Mouse (Mus musculus): ENCODE results near the gene Asna1. TPM values are rescaled to one million over a fixed set of nuclear protein-coding genes. Genes with fewer than 3 reads are reported as not detected.

The Asna1 gene
- 159 and 170 TPM in 2 replicates for polyA plus RNA-seq (2015; fragmentation: Nextera tagmentation; extraction: Ambion mirVana)

DNA sequence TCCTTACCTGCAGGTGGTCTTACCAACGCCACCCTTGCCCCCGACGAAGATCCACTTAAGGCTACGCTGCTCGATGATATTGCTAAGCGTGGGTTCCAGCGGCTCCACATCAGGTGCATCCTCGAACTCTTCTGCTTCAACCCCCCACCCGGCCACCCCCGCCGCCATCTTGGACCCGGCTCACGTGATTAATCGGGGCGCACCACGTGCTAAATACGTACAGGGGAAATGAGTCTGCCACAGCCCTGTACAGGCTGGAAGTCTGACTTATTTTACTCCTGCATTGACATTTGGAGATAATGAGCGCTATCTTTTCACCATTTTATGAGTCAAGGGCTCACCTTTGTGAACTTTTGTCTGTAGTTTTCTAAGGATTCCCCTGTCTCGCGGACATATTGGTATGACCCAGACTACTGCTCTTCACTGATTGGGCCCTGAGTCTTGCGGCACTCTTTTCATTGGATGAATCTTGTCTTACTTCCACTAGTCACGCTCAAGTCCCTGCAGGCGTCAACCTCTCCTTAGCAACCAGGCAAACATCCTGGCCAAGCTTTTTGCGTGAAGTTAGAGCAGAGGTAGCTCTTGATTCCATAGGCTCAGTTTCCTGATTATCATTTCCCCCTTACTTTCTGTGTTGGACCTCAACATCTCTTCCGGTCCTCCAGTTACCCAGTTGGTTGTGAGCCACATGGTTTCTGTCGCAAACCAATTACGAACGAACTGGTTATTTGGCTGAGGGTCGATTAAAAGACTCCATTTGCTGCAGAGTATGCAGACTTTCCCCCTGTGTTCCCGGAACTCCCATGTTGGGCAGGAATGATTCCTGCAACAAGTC, at the start of gene Asna1:
Gene Asna1, minus strand, starts transcription at position 184 of the 835 bp plus-strand sequence.
- Histone ChIP-seq H3K4me1 (ENCODE audit: control insufficient read depth, insufficient read depth, low read depth, low read length) (peaks cover 34% of the 10 kb centered on the region), H3K9ac (ENCODE audit: low read depth, low read length) (peak within 1 kb of the TSS; percentile 86)
- WGBS = 6% methylated on average over 30 of the region's 30 CpGs

DNA sequence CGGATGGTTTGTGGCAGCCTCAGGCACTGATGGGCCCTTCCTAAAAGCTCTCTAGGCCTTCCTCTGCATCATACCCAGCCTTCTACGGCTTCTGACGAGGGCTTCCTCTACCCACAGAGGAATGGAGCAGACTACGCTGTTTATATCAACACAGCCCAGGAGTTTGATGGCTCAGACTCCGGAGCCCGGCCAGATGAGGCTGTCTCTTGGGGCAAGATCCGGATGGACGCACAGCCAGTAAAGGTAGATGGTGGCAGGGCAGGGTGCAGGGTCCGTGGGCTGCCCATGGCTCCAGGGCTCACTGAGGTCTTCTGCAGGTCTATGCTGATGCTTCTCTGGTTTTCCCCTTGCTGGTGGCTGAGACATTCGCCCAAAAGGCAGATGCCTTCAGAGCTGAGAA, 49.5 kb upstream of the Asna1 start:
- peaks cover 19% of the 10 kb centered on the region for H3K4me1 ChIP-seq (ENCODE audit: control insufficient read depth, insufficient read depth, low read depth, low read length)
- H3K9me3 ChIP-seq (ENCODE audit: control insufficient read depth, low read length) = no peaks in the 10 kb centered on the region
- no peak overlapping the region for H3K4me2 ChIP-seq (ENCODE audit: low read length)
- no peak for ATAC-seq
- WGBS = 92% methylated on average over 10 of the region's 10 CpGs
- no peak overlapping the region for H3K27ac ChIP-seq (ENCODE audit: low read depth, low read length)
- peaks cover 19% of the 10 kb centered on the region; the same call in 1 of the 2 replicates for H3K36me3 ChIP-seq (ENCODE audit: control insufficient read depth, insufficient read depth, low read length)
- no peaks in the 10 kb centered on the region for H3K27me3 ChIP-seq (replicated peaks; ENCODE audit: control insufficient read depth, insufficient read depth, low read length)
- no peak overlapping the region for H3K9ac ChIP-seq (ENCODE audit: low read depth, low read length)
- no peak overlapping the region for H3K4me3 ChIP-seq (ENCODE audit: low read length)

More for the DNA sequence above, at the start of gene Asna1:
- H3K36me3 ChIP-seq (ENCODE audit: control insufficient read depth, insufficient read depth, low read length) = peaks cover 13% of the 10 kb centered on the region
- peak within 1 kb of the TSS; percentile 95 for H3K4me2 ChIP-seq (ENCODE audit: low read length)
- H3K9me3 ChIP-seq (ENCODE audit: control insufficient read depth, low read length) = no peaks in the 10 kb centered on the region
- peak within 1 kb of the TSS; percentile 90 for H3K4me3 ChIP-seq (ENCODE audit: low read length)
- peak; percentile 91 for ATAC-seq
- no peaks in the 10 kb centered on the region for H3K27me3 ChIP-seq (replicated peaks; ENCODE audit: control insufficient read depth, insufficient read depth, low read length)
- H3K27ac ChIP-seq (ENCODE audit: low read depth, low read length) = peak within 1 kb of the TSS; percentile 70

DNA sequence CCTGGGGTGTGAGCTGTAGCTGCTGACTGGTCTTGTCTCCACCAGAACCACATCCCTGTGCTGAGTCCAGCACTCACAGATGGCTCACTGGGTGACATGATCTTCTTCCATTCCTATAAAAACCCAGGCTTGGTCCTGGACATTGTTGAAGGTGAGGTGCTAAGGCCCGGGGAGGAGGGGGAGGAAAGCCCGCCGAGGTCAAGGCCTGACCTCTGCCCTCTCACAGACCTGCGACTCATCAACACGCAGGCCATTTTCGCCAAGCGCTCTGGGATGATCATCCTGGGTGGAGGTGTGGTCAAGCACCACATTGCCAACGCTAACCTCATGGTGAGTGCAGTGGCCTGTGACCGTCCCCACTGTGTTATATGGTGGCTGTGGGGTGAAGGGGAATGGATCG, 49.1 kb upstream of the Asna1 start:
- Histone ChIP-seq H3K4me2 (ENCODE audit: low read length) (no peak overlapping the region), H3K9me3 (ENCODE audit: control insufficient read depth, low read length) (no peaks in the 10 kb centered on the region), H3K4me1 (ENCODE audit: control insufficient read depth, insufficient read depth, low read depth, low read length) (peaks cover 16% of the 10 kb centered on the region), H3K9ac (ENCODE audit: low read depth, low read length) (no peak overlapping the region), H3K4me3 (ENCODE audit: low read length) (no peak overlapping the region), H3K36me3 (ENCODE audit: control insufficient read depth, insufficient read depth, low read length) (peaks cover 19% of the 10 kb centered on the region), H3K27ac (ENCODE audit: low read depth, low read length) (no peak overlapping the region), H3K27me3 (replicated peaks; ENCODE audit: control insufficient read depth, insufficient read depth, low read length) (no peaks in the 10 kb centered on the region)
- no peak for ATAC-seq
- 87% methylated on average over 10 of the region's 10 CpGs for WGBS

DNA sequence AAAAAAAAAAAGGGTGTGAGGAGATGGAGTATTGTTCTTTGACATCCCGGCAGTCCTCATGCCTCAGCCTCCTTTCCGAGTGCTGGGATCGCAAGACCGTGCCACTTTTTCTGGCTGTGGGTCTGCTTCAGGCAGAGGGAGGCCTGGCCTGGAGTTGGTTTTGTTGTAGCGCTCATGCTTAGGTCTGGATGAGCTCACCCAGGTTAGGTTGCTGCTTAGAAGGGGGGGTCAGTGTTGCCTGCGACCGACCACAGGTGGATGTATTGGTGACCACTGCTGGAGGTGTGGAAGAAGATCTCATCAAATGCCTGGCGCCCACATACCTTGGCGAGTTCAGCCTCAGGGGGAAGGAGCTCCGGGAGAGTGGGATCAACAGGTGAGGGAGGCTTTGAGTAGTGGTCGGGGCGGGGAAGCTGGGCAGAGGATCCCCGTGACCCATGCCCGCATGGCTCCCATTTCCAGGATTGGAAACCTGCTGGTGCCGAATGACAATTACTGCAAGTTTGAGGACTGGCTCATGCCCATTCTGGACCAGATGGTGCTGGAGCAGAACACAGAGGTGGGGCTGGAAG, 48.0 kb upstream of the Asna1 start:
- Histone ChIP-seq H3K27me3 (replicated peaks; ENCODE audit: control insufficient read depth, insufficient read depth, low read length) (no peaks in the 10 kb centered on the region), H3K27ac (ENCODE audit: low read depth, low read length) (no peak overlapping the region), H3K9me3 (ENCODE audit: control insufficient read depth, low read length) (no peaks in the 10 kb centered on the region), H3K4me1 (ENCODE audit: control insufficient read depth, insufficient read depth, low read depth, low read length) (peaks cover 16% of the 10 kb centered on the region), H3K9ac (ENCODE audit: low read depth, low read length) (no peak overlapping the region), H3K4me3 (ENCODE audit: low read length) (no peak overlapping the region), H3K36me3 (ENCODE audit: control insufficient read depth, insufficient read depth, low read length) (peaks cover 19% of the 10 kb centered on the region), H3K4me2 (ENCODE audit: low read length) (no peak overlapping the region; the same call in 1 of the 2 replicates)
- ATAC-seq = no peak
- 94% methylated on average over 15 of the region's 15 CpGs for WGBS

DNA sequence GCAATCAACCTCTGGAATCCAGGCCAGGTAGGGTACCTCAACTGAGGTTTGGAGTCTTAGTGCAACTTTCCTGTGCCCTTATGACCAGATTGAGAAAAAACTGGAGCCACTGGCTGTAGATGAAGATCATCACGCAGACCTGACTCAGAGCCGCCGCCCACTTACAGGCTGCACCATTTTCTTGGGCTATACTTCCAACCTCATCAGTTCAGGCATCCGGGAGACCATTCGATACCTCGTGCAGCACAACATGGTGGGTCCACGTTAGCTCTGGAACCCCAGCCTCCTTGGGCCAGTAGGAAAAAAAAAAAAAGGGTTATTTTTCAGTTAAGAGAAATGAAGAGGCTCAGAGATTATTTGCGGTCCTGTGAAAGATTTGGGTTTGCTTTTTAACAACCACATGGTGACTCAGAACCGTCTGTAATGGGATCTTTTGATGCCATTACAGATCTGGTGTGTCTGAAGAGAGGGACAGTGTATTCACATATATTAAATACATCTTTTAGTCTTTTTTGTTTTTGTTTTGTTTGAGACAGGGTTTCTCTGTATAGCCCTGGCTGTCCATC, 47.4 kb upstream of the Asna1 start:
- no peaks in the 10 kb centered on the region for H3K9me3 ChIP-seq (ENCODE audit: control insufficient read depth, low read length)
- peaks cover 16% of the 10 kb centered on the region for H3K4me1 ChIP-seq (ENCODE audit: control insufficient read depth, insufficient read depth, low read depth, low read length)
- peak overlapping the region; percentile 88 for H3K4me2 ChIP-seq (ENCODE audit: low read length)
- peaks cover 19% of the 10 kb centered on the region for H3K36me3 ChIP-seq (ENCODE audit: control insufficient read depth, insufficient read depth, low read length)
- no peak for ATAC-seq
- peak overlapping the region; percentile 86 for H3K9ac ChIP-seq (ENCODE audit: low read depth, low read length)
- WGBS = 41% methylated on average over 9 of the region's 9 CpGs
- H3K27me3 ChIP-seq (replicated peaks; ENCODE audit: control insufficient read depth, insufficient read depth, low read length) = no peaks in the 10 kb centered on the region
- peak overlapping the region; percentile 90 for H3K4me3 ChIP-seq (ENCODE audit: low read length)
- H3K27ac ChIP-seq (ENCODE audit: low read depth, low read length) = peak overlapping the region; percentile 93

DNA sequence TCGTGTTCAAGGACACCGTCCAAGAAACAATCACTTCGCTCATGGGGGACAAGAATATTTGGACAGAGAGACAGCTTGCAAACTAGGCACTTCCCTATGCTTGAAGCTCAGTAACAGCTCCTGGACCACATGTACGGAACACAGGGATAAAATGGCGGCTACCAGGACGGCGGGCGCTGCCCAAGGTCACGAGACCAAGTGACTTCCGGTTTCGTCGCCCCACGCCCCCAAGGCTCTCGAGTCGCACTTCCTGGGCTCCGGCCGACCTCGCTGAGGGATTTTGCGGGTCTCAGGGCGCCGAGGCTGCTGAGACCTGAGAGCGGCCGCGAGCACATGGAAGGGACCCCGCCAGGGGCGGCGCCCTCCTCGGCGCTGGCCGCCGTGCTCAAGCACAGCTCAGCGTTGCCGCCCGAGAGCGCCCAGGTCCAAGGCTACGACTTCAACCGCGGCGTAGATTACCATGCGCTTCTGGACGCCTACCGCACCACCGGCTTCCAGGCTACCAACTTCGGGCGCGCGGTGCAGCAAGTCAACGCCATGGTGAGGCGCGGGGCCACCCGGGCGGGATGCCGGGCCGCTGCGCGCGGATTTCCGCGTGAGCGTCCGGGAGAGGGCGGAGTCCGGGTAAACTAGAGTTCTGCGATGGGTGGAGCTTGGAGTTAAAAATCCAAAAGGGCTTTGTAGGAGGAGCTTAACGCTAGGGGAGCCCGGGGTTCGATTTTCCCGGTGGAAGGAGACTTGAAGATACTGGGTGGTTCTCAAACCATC, 46.6 kb upstream of the Asna1 start, which contains the start of gene Dhps:
Gene Dhps, plus strand, starts transcription at position 244 of the 768 bp plus-strand sequence.
- H3K4me1 ChIP-seq (ENCODE audit: control insufficient read depth, insufficient read depth, low read depth, low read length) = peaks cover 16% of the 10 kb centered on the region
- peak within 1 kb of the TSS; percentile 86 for H3K9ac ChIP-seq (ENCODE audit: low read depth, low read length)
- peak within 1 kb of the TSS; percentile 88 for H3K4me2 ChIP-seq (ENCODE audit: low read length)
- peaks cover 23% of the 10 kb centered on the region for H3K36me3 ChIP-seq (ENCODE audit: control insufficient read depth, insufficient read depth, low read length)
- peak; percentile 91 for ATAC-seq
- peak within 1 kb of the TSS; percentile 90 for H3K4me3 ChIP-seq (ENCODE audit: low read length)
- peak within 1 kb of the TSS; percentile 93 for H3K27ac ChIP-seq (ENCODE audit: low read depth, low read length)
- H3K27me3 ChIP-seq (replicated peaks; ENCODE audit: control insufficient read depth, insufficient read depth, low read length) = no peaks in the 10 kb centered on the region
- 0% methylated on average over 68 of the region's 68 CpGs for WGBS
- no peaks in the 10 kb centered on the region for H3K9me3 ChIP-seq (ENCODE audit: control insufficient read depth, low read length)

DNA sequence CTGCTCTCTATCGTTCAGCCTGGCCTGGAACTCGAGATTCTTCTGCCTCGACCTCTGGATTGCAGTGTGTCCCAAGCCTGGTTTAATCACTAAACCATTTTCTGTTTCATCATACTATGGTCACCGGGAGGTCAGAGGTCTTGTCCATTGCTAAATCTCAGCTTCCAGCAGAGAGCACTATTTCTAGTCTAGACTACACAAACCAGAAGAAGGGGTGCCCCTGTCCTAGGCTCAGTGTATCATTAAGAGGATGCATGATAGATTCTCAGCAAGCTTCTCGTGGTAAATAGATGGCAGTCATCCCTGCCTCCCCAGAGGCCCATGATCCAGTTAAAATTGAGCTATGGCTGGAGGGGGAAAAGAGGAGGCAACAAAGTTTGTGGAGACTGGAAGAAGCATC, 46.0 kb upstream of the Asna1 start:
- peaks cover 27% of the 10 kb centered on the region for H3K36me3 ChIP-seq (ENCODE audit: control insufficient read depth, insufficient read depth, low read length)
- 79% methylated on average over 5 of the region's 5 CpGs for WGBS

GRCm38 (mm10) chr8:85067982-85068381, 42.9 kb upstream of the Asna1 start, which contains the start of gene Gm5741:
Gm5741 (minus strand) TSS chr8:85067982.
- no peak within 1 kb of the TSS for H3K4me2 ChIP-seq (ENCODE audit: low read length)
- no peak for ATAC-seq
- no peak within 1 kb of the TSS for H3K9ac ChIP-seq (ENCODE audit: low read depth, low read length)
- H3K36me3 ChIP-seq (ENCODE audit: control insufficient read depth, insufficient read depth, low read length) = peaks cover 16% of the 10 kb centered on the region
- H3K4me1 ChIP-seq (ENCODE audit: control insufficient read depth, insufficient read depth, low read depth, low read length) = peaks cover 13% of the 10 kb centered on the region
- H3K4me3 ChIP-seq (ENCODE audit: low read length) = no peak within 1 kb of the TSS
- no peaks in the 10 kb centered on the region for H3K9me3 ChIP-seq (ENCODE audit: control insufficient read depth, low read length)
- no peaks in the 10 kb centered on the region for H3K27me3 ChIP-seq (replicated peaks; ENCODE audit: control insufficient read depth, insufficient read depth, low read length)
- H3K27ac ChIP-seq (ENCODE audit: low read depth, low read length) = no peak within 1 kb of the TSS

More for the DNA sequence above, 46.0 kb upstream of the Asna1 start:
- Histone ChIP-seq H3K4me3 (ENCODE audit: low read length) (peak overlapping the region; percentile 90), H3K4me1 (ENCODE audit: control insufficient read depth, insufficient read depth, low read depth, low read length) (peaks cover 16% of the 10 kb centered on the region), H3K27ac (ENCODE audit: low read depth, low read length) (peak overlapping the region; percentile 93), H3K27me3 (replicated peaks; ENCODE audit: control insufficient read depth, insufficient read depth, low read length) (no peaks in the 10 kb centered on the region), H3K9ac (ENCODE audit: low read depth, low read length) (peak overlapping the region; percentile 86; the same call in 1 of the 2 replicates), H3K4me2 (ENCODE audit: low read length) (peak overlapping the region; percentile 88), H3K9me3 (ENCODE audit: control insufficient read depth, low read length) (no peaks in the 10 kb centered on the region)
- no peak for ATAC-seq

Data from hindbrain, embryonic 16.5 days (tissue).